Mouse (Mus musculus): ENCODE data around the gene Syt6. TPM values are rescaled to one million over a fixed set of nuclear protein-coding genes. Genes with fewer than 3 reads are reported as not detected.
"Not testable (repeated sequence)": the region's sequence is repeated elsewhere in the genome, so short reads cannot be mapped to it uniquely, and the experiment has no call there.

The Syt6 gene
- total RNA-seq, 2 experiments from 2014 or later, result not detected

GRCm38 (mm10) chr3:103601561-103601960, 26.5 kb downstream of the Syt6 start:
- DNase-seq, result peak; percentile 22

GRCm38 (mm10) chr3:103606045-103606597, 31.1 kb downstream of the Syt6 start:
- no peak for DNase-seq

GRCm38 (mm10) chr3:103606660-103607595, 31.9 kb downstream of the Syt6 start:
- no peak for DNase-seq

GRCm38 (mm10) chr3:103610231-103610630, 35.2 kb downstream of the Syt6 start:
- no peak for DNase-seq

- DNase-seq, result peak; percentile 10
Measured at GRCm38 (mm10) chr3:103612636-103613355, 37.8 kb downstream of the Syt6 start.

GRCm38 (mm10) chr3:103615621-103616020, 40.6 kb downstream of the Syt6 start:
- DNase-seq, result no peak

- no peak for DNase-seq
Measured at GRCm38 (mm10) chr3:103616981-103617380, 42.0 kb downstream of the Syt6 start.

GRCm38 (mm10) chr3:103620101-103620500, 45.1 kb downstream of the Syt6 start:
- DNase-seq, result no peak

- DNase-seq, result no peak
Measured at GRCm38 (mm10) chr3:103623893-103624470, 49.0 kb downstream of the Syt6 start.

GRCm38 (mm10) chr3:103624591-103625051, 49.6 kb downstream of the Syt6 start:
- DNase-seq, result no peak

- DNase-seq, result no peak
Measured at GRCm38 (mm10) chr3:103625169-103625568, 50.1 kb downstream of the Syt6 start.

- DNase-seq, result no peak
Measured at GRCm38 (mm10) chr3:103626481-103626880, 51.5 kb downstream of the Syt6 start.

GRCm38 (mm10) chr3:103627661-103628060, 52.6 kb downstream of the Syt6 start:
- no peak for DNase-seq

GRCm38 (mm10) chr3:103633124-103633523, 58.1 kb downstream of the Syt6 start:
- DNase-seq, result no peak

GRCm38 (mm10) chr3:103633831-103634230, 58.8 kb downstream of the Syt6 start:
- DNase-seq, result no peak

GRCm38 (mm10) chr3:103634256-103634655, 59.2 kb downstream of the Syt6 start:
- no peak for DNase-seq

- no peak for DNase-seq
Measured at GRCm38 (mm10) chr3:103637641-103638040, 62.6 kb downstream of the Syt6 start.

GRCm38 (mm10) chr3:103640226-103640803, 65.3 kb downstream of the Syt6 start:
- no peak for DNase-seq

- DNase-seq, result no peak
Measured at GRCm38 (mm10) chr3:103641301-103641700, 66.3 kb downstream of the Syt6 start.

- not testable (repeated sequence) for DNase-seq
Measured at GRCm38 (mm10) chr3:103645968-103646367, 70.9 kb downstream of the Syt6 start, which contains the start of gene Atg4a-ps. TSS of gene Atg4a-ps (minus strand) at chr3:103646068.

GRCm38 (mm10) chr3:103647164-103647867, 72.3 kb downstream of the Syt6 start:
- DNase-seq, result peak; percentile 10

All from heart, postnatal 4 days (tissue).